In the genomic region with DNA sequence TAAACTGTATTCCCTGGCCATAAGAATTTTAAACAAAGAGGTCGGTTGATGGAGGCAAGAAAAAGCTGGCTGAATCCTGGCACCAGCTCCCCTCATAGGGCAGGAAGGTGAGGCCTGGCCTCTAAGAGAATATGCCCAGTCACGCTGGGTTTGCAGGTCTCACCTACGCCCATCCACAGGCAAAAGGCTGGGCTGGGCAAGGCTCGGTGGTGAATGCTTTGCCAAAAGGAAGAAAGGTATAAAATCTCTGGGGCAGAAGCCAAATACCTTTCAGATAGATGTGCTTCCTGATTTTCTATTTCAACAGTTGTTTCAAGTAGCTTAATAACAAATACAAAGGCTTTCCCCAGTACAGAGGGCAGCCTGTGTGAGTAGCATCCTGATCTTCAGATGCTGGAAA, we compare ENCODE assay signal across 32 mouse cellular contexts. TPM values are rescaled to one million over a fixed set of nuclear protein-coding genes. Genes with fewer than 3 reads are reported as not detected.
DNase-seq lines count a peak whose midpoint lies in the region; ATAC-seq lines count a peak whose summit lies in the region.
"Had no signal": no experiment of that assay in that cellular context is flagged by ENCODE, and none has a peak within 500 bp of the region (broad histone marks: within the 10 kb centered on the region; RNA-seq: fewer than 3 reads in every experiment).

No protein-coding gene starts in this region.

- 88% methylated on average over 4 of the region's 4 CpGs for WGBS in liver, embryonic 13.5 days (ENCODE audit: insufficient replicate concordance)
- 69% methylated on average over 4 of the region's 4 CpGs for WGBS in stomach, embryonic 14.5 days

- H3K4me2 ChIP-seq in liver, embryonic 13.5 days, result no peak overlapping the region
- no peak overlapping the region for H3K4me2 ChIP-seq in stomach, embryonic 14.5 days (replicated peaks; ENCODE audit: low read depth, low read length)
- H3K4me2 ChIP-seq: embryonic facial prominence, embryonic 13.5 days; forebrain, embryonic 13.5 days; heart, embryonic 11.5 days; hindbrain, embryonic 13.5 days had no signal

- no peak overlapping the region for H3K4me3 ChIP-seq in liver, embryonic 13.5 days (replicated peaks)
- no peak overlapping the region for H3K4me3 ChIP-seq in stomach, embryonic 14.5 days (ENCODE audit: low read depth, low read length)
- H3K4me3 ChIP-seq: embryonic facial prominence, embryonic 10.5 days; embryonic facial prominence, embryonic 13.5 days; erythroblast, embryonic 14.5 days; forebrain, embryonic 10.5 days; forebrain, embryonic 13.5 days; hindbrain, embryonic 10.5 days; hindbrain, embryonic 13.5 days had no signal

- ATAC-seq in liver, embryonic 13.5 days (ENCODE audit: low read depth), result no peak
- no peak for ATAC-seq in stomach, embryonic 14.5 days (ENCODE audit: insufficient number of reproducible peaks, insufficient read depth, low FRiP score, low read depth)
- ATAC-seq: activated CD4-positive, CD25-positive, alpha-beta regulatory T cell, adult 4 months; forebrain, embryonic 13.5 days; forebrain, embryonic 16.5 days; hindbrain, embryonic 16.5 days had no signal

- intact Hi-C loops in heart, postnatal 25 days (cut with DNase I), result loop anchor here (5.0 kb wide), 1 partner anchor 63 kb away; no protein-coding TSS in a partner anchor

- peaks cover 98% of the 10 kb centered on the region for H3K36me3 ChIP-seq in liver, embryonic 13.5 days
- no peaks in the 10 kb centered on the region; the same call in 1 of the 2 replicates for H3K36me3 ChIP-seq in stomach, embryonic 14.5 days (ENCODE audit: control insufficient read depth, insufficient read depth, low read length)

- DNase-seq in liver, embryonic 13.5 days, result no peak
- DNase-seq in liver, result no peak
- peak; percentile 70 for DNase-seq in gonadal fat pad, adult 2 months (ENCODE audit: low read depth)
- no peak for DNase-seq in heart, postnatal 25 days (ENCODE audit: low spot score)
- no peak for DNase-seq in thymus, postnatal 36 days
- DNase-seq: adrenal gland, adult 8-10 months; adrenal gland, postnatal 25 days; cerebellum, adult 11-12 months; cerebellum, adult 8-10 months; cerebellum, postnatal 36 days; embryo, embryonic 11 days; gastrocnemius, postnatal 10 days; gastrocnemius, postnatal 36 days; heart, adult 11 months; heart, postnatal 36 days had no signal

- H3K27ac ChIP-seq in liver, embryonic 13.5 days, result 0 out of 2 replicates have a peak overlapping the region, but pooled peaks have one; percentile 4
- H3K27ac ChIP-seq in stomach, embryonic 14.5 days (ENCODE audit: low read length), result peak overlapping the region; percentile 10; the same call in 1 of the 2 replicates
- H3K27ac ChIP-seq: embryonic facial prominence, embryonic 13.5 days; forebrain, embryonic 10.5 days; forebrain, embryonic 13.5 days; hindbrain, embryonic 10.5 days; hindbrain, embryonic 13.5 days had no signal

- peaks cover 5% of the 10 kb centered on the region; the same call in 1 of the 2 replicates for H3K4me1 ChIP-seq in liver, embryonic 13.5 days (replicated peaks)
- H3K4me1 ChIP-seq in stomach, embryonic 14.5 days (ENCODE audit: control insufficient read depth, insufficient read depth, low read length), result no peaks in the 10 kb centered on the region
- H3K4me1 ChIP-seq: embryonic facial prominence, embryonic 13.5 days; forebrain, embryonic 10.5 days; forebrain, embryonic 13.5 days; hindbrain, embryonic 13.5 days had no signal

- H3K27me3 ChIP-seq in liver, embryonic 13.5 days, result no peaks in the 10 kb centered on the region
- no peaks in the 10 kb centered on the region for H3K27me3 ChIP-seq in stomach, embryonic 14.5 days (ENCODE audit: control insufficient read depth, insufficient read depth, low read length)
- H3K27me3 ChIP-seq: embryonic facial prominence, embryonic 13.5 days; forebrain, embryonic 13.5 days; hindbrain, embryonic 13.5 days had no signal

- no peaks in the 10 kb centered on the region for H3K9me3 ChIP-seq in liver, embryonic 13.5 days (replicated peaks)
- no peaks in the 10 kb centered on the region for H3K9me3 ChIP-seq in stomach, embryonic 14.5 days (ENCODE audit: control insufficient read depth, low read depth, low read length)
- H3K9me3 ChIP-seq: embryonic facial prominence, embryonic 13.5 days; forebrain, embryonic 13.5 days; hindbrain, embryonic 10.5 days; hindbrain, embryonic 13.5 days had no signal

- H3K9ac ChIP-seq in liver, embryonic 13.5 days, result no peak overlapping the region
- H3K9ac ChIP-seq in stomach, embryonic 14.5 days (replicated peaks; ENCODE audit: low read depth, low read length), result no peak overlapping the region
- H3K9ac ChIP-seq: embryonic facial prominence, embryonic 13.5 days; forebrain, embryonic 13.5 days; hindbrain, embryonic 13.5 days had no signal

RNA-seq across cellular contexts. Expression of gene Tacr2, which starts 27.4 kb away (rescaled TPM):
- not detected in 2 replicates for polyA plus RNA-seq in liver, embryonic 13.5 days (2015; fragmentation: Nextera tagmentation; extraction: Ambion mirVana)
- 0.10 and 0.36 TPM in 2 replicates for polyA plus RNA-seq in gonadal fat pad, adult 2 months (2012; rRNA removed)
- 0.14 and 0.69 TPM in 2 replicates for polyA plus RNA-seq in stomach, embryonic 14.5 days (2014; fragmentation: Nextera tagmentation; extraction: Ambion mirVana)
- total RNA-seq in heart, postnatal 25 days (2021), result not detected
- total RNA-seq: gastrocnemius, adult 18-20 months; gastrocnemius, postnatal 10 days; gastrocnemius, postnatal 36 days; heart, adult 8-10 months; heart, postnatal 36 days had no signal
- polyA plus RNA-seq: activated CD4-positive, CD25-positive, alpha-beta regulatory T cell, adult 4 months; brain, embryonic 14.5 days; embryonic facial prominence, embryonic 10.5 days; embryonic facial prominence, embryonic 13.5 days; erythroblast, embryonic 14.5 days; forebrain, embryonic 10.5 days; forebrain, embryonic 13.5 days; forebrain, embryonic 16.5 days; heart, embryonic 11.5 days; heart, embryonic 14.5 days; heart, postnatal 0 days; hindbrain, embryonic 10.5 days; hindbrain, embryonic 13.5 days; hindbrain, embryonic 16.5 days had no signal

RNA-seq across cellular contexts. Expression of gene Tspan15, which starts 48.6 kb away (rescaled TPM):
- polyA plus RNA-seq in liver, embryonic 13.5 days (2015; fragmentation: Nextera tagmentation; extraction: Ambion mirVana), result 8.8 and 9.3 TPM in 2 replicates
- 112 and 132 TPM in 2 replicates for polyA plus RNA-seq in gonadal fat pad, adult 2 months (2012; rRNA removed)
- 32.4 and 32.8 TPM in 2 replicates for polyA plus RNA-seq in stomach, embryonic 14.5 days (2014; fragmentation: Nextera tagmentation; extraction: Ambion mirVana)
- 1 to 10 TPM; 8.3 to 8.6 TPM for total RNA-seq in heart, postnatal 25 days (2021)
